Mouse (Mus musculus) heart, embryonic 14.5 days (tissue): ENCODE data around the gene Pla2g12b. TPM values are rescaled to one million over a fixed set of nuclear protein-coding genes. Genes with fewer than 3 reads are reported as not detected.
A peak's percentile ranks its signal among the peaks of the same experiment; 100 is the strongest.
"Not testable (repeated sequence)": the region's sequence is repeated elsewhere in the genome, so short reads cannot be mapped to it uniquely, and the experiment has no call there.

Source experiments
- ATAC-seq: fragments of 200-750 bp; cut with Nextera tagmentation; 2 replicates; pipeline ENCODE4 v1.8.0; 2017; ENCODE audit warnings: low read depth, moderate TSS enrichment; ENCODE audit not compliant: insufficient number of reproducible peaks, insufficient read depth, low FRiP score
- H3K27ac ChIP-seq, 2 experiments: fragments of 200-500 bp in 1 of 2; fragments of 300-500 bp in 1 of 2; sonication (generic) in 1 of 2; replicated peaks in 1 of 2; 2 replicates each; pipeline ENCODE4 v1.5.1; 2012 to 2014; ENCODE audit warnings: low read depth in 2 of 2, low read length in 2 of 2, control low read depth in 1 of 2, mild to moderate bottlenecking in 1 of 2, mixed read lengths in 1 of 2; ENCODE audit not compliant: control insufficient read depth in 1 of 2, insufficient read depth in 1 of 2
- H3K27me3 ChIP-seq: fragments of 300-500 bp; sonication (generic); 2 replicates; pipeline ENCODE4 v1.6.1; 2014; ENCODE audit warnings: mild to moderate bottlenecking, low read length, control low read depth; ENCODE audit not compliant: control insufficient read depth, insufficient read depth
- H3K36me3 ChIP-seq: fragments of 300-500 bp; sonication (generic); 2 replicates; pipeline ENCODE4 v1.6.1; 2014; ENCODE audit warnings: mild to moderate bottlenecking, control low read depth, low read length, mixed read lengths; ENCODE audit not compliant: control insufficient read depth, insufficient read depth
- H3K4me1 ChIP-seq, 2 experiments: fragments of 200-500 bp in 1 of 2; fragments of 300-500 bp in 1 of 2; sonication (generic) in 1 of 2; 2 replicates each; pipeline ENCODE4 v1.6.1; 2012 to 2014; ENCODE audit warnings: low read length in 2 of 2, control low read depth in 1 of 2, mixed read lengths in 1 of 2; ENCODE audit not compliant: control insufficient read depth in 2 of 2, insufficient read depth in 2 of 2
- H3K4me2 ChIP-seq: fragments of 300-500 bp; sonication (generic); 2 replicates; pipeline ENCODE4 v1.6.1; 2014; ENCODE audit warnings: mild to moderate bottlenecking, low read length
- H3K4me3 ChIP-seq, 2 experiments: fragments of 200-500 bp in 1 of 2; fragments of 300-500 bp in 1 of 2; sonication (generic) in 1 of 2; 2 replicates each; pipeline ENCODE4 v1.5.1; 2012 to 2014; ENCODE audit warnings: low read length in 2 of 2, mild to moderate bottlenecking in 2 of 2, control low read depth in 1 of 2, low read depth in 1 of 2, moderate library complexity in 1 of 2; ENCODE audit not compliant: control insufficient read depth in 1 of 2, insufficient read depth in 1 of 2
- H3K9ac ChIP-seq: fragments of 300-500 bp; sonication (generic); 2 replicates; pipeline ENCODE4 v1.6.1; 2014; ENCODE audit warnings: mild to moderate bottlenecking, low read length
- H3K9me3 ChIP-seq: fragments of 300-500 bp; sonication (generic); 2 replicates; pipeline ENCODE4 v1.6.1; 2016; ENCODE audit warnings: low read length, control low read depth; ENCODE audit not compliant: control insufficient read depth
- whole genome bisulfite sequencing: fragments of 180-500 bp; shearing (Covaris S2); extraction: QIAGEN DNeasy Blood & Tissue Kit; methylation state at CpG from one replicate; pipeline ENCODE4 v1.1.7; 2014; 5-methylcytosine and 5-hydroxymethylcytosine counted together
- polyA plus RNA-seq: library from polyadenylated mRNA; unstranded; fragments of >200 nt; fragmentation: Nextera tagmentation; extraction: Ambion mirVana; gene quantifications from 2 replicates; pipeline ENCODE4 v1.2.1, GENCODE M21; 2014

Gene Pla2g12b
- polyA plus RNA-seq, 1 experiment from 2014 or later: 0.55 TPM

- not testable (repeated sequence) for H3K27ac ChIP-seq, H3K4me3 ChIP-seq, H3K27me3 ChIP-seq, ATAC-seq, H3K4me2 ChIP-seq, H3K4me1 ChIP-seq, H3K9me3 ChIP-seq, H3K9ac ChIP-seq, H3K36me3 ChIP-seq
- 81% methylated on average over 5 of the region's 10 CpGs for WGBS
Measured at GRCm38 (mm10) chr10:59381563-59381962, 21.9 kb upstream of the Pla2g12b start.

GRCm38 (mm10) chr10:59386951-59387350 is 16.5 kb upstream of the Pla2g12b start:
- Histone ChIP-seq H3K27me3 (no peaks in the 10 kb centered on the region), H3K4me3 (no peak overlapping the region), H3K9me3 (peaks cover 13% of the 10 kb centered on the region), H3K4me2 (no peak overlapping the region), H3K27ac (no peak overlapping the region), H3K36me3 (no peaks in the 10 kb centered on the region), H3K9ac (no peak overlapping the region), H3K4me1 (no peaks in the 10 kb centered on the region)
- 90% methylated on average over 7 of the region's 8 CpGs for WGBS
- no peak for ATAC-seq

- Histone ChIP-seq H3K27me3 (no peaks in the 10 kb centered on the region), H3K9ac (no peak overlapping the region), H3K36me3 (no peaks in the 10 kb centered on the region), H3K4me2 (no peak overlapping the region), H3K9me3 (peaks cover 13% of the 10 kb centered on the region), H3K27ac (no peak overlapping the region), H3K4me1 (no peaks in the 10 kb centered on the region), H3K4me3 (no peak overlapping the region)
- ATAC-seq: no peak
- WGBS: 92% methylated on average over 3 of the region's 3 CpGs
Measured at GRCm38 (mm10) chr10:59389652-59390051, 13.8 kb upstream of the Pla2g12b start.

- H3K9me3 ChIP-seq: peaks cover 13% of the 10 kb centered on the region
- no peak overlapping the region for H3K27ac ChIP-seq
- ATAC-seq: no peak
- H3K4me2 ChIP-seq: no peak overlapping the region
- no peak overlapping the region for H3K9ac ChIP-seq
- no peaks in the 10 kb centered on the region for H3K4me1 ChIP-seq
- H3K36me3 ChIP-seq: no peaks in the 10 kb centered on the region
- H3K4me3 ChIP-seq: no peak overlapping the region
- 19% methylated on average over 4 of the region's 4 CpGs for WGBS
- no peaks in the 10 kb centered on the region for H3K27me3 ChIP-seq
Measured at GRCm38 (mm10) chr10:59391907-59392306, 11.6 kb upstream of the Pla2g12b start.

GRCm38 (mm10) chr10:59395461-59395860 is 8.0 kb upstream of the Pla2g12b start, which contains the start of gene Gm10273:
Gene Gm10273 (plus strand): TSS chr10:59395632.
- not testable (repeated sequence) for H3K36me3 ChIP-seq, H3K9me3 ChIP-seq, H3K27me3 ChIP-seq, H3K4me2 ChIP-seq, H3K27ac ChIP-seq, H3K9ac ChIP-seq, H3K4me1 ChIP-seq, ATAC-seq, H3K4me3 ChIP-seq
- WGBS: 93% methylated on average over 10 of the region's 25 CpGs

DNA sequence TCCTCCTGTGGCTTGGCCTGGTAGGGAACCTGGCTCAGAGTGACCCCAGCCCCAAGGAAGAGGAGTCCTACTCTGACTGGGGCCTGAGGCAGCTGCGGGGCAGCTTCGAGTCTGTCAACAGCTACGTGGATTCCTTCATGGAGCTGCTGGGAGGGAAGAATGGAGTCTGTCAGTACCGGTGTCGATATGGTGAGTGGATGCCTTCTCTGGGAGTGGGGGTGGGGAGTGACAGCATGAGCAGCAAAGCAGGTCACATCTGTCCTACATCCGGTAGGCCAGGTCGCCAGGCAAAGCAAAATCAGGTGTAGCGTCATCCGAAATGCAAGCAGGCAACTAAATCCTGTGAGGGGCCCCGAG is 311 bp downstream of the Pla2g12b start:
- Histone ChIP-seq H3K9me3 (no peaks in the 10 kb centered on the region), H3K36me3 (no peaks in the 10 kb centered on the region), H3K27ac (no peak overlapping the region), H3K27me3 (no peaks in the 10 kb centered on the region), H3K9ac (peak overlapping the region; percentile 55; the same call in 1 of the 2 replicates), H3K4me1 (peaks cover 14 to 15% of the 10 kb centered on the region in 2 experiments), H3K4me2 (peak overlapping the region; percentile 58), H3K4me3 (no peak overlapping the region)
- 26% methylated on average over 10 of the region's 10 CpGs for WGBS
- no peak for ATAC-seq

GRCm38 (mm10) chr10:59408499-59408898 is 5.0 kb downstream of the Pla2g12b start:
- H3K9me3 ChIP-seq: no peaks in the 10 kb centered on the region
- ATAC-seq: no peak
- H3K4me1 ChIP-seq: peaks cover 6% of the 10 kb centered on the region in 2 experiments
- H3K27ac ChIP-seq: no peak overlapping the region
- no peaks in the 10 kb centered on the region for H3K27me3 ChIP-seq
- no peak overlapping the region for H3K9ac ChIP-seq
- 71% methylated on average over 6 of the region's 6 CpGs for WGBS
- H3K4me3 ChIP-seq: no peak overlapping the region
- H3K4me2 ChIP-seq: no peak overlapping the region
- H3K36me3 ChIP-seq: no peaks in the 10 kb centered on the region

DNA sequence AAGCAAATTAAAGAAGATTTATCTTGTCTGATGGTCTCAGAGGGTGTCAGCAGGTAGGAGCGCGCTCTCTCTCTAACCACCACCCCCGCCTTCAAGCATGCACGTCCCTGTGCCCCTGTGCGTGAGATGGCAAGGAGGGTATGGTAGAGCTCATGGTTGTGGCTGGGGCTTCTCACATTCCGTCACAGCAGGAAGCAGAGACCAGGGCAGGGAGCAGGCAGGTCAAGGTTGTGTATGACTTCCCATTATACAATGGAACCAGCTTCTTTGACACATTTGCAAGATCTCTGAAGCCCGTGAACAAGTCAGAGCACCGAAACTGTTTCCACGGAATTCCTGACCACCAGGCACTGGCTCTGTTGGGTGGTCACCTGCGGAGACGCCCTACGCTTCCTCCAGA is 6.8 kb downstream of the Pla2g12b start:
- no peak overlapping the region for H3K4me3 ChIP-seq
- H3K27ac ChIP-seq: no peak overlapping the region
- H3K9ac ChIP-seq: no peak overlapping the region
- no peaks in the 10 kb centered on the region for H3K9me3 ChIP-seq
- no peaks in the 10 kb centered on the region for H3K4me1 ChIP-seq
- no peaks in the 10 kb centered on the region for H3K27me3 ChIP-seq
- ATAC-seq: no peak
- H3K4me2 ChIP-seq: no peak overlapping the region
- 72% methylated on average over 12 of the region's 12 CpGs for WGBS
- no peaks in the 10 kb centered on the region for H3K36me3 ChIP-seq
